Mouse (Mus musculus) midbrain, embryonic 15.5 days (tissue): ENCODE measurements around the gene Kcnh3. TPM values are rescaled to one million over a fixed set of nuclear protein-coding genes. Genes with fewer than 3 reads are reported as not detected.

ENCODE experiments used
- ATAC-seq: fragments of 200-750 bp; cut with Nextera tagmentation; replicated peaks from 2 replicates; pipeline ENCODE4 v1.8.0; 2017; ENCODE audit warnings: moderate TSS enrichment
- H3K27ac ChIP-seq: fragments of 300-500 bp; sonication (generic); 2 replicates; pipeline ENCODE4 v1.5.1; 2015; ENCODE audit warnings: mild to moderate bottlenecking, inconsistent platforms
- H3K27me3 ChIP-seq: fragments of 300-500 bp; sonication (generic); replicated peaks from 2 replicates; pipeline ENCODE4 v1.6.1; 2015; ENCODE audit warnings: inconsistent platforms
- H3K36me3 ChIP-seq: fragments of 300-500 bp; sonication (generic); replicated peaks from 2 replicates; pipeline ENCODE4 v1.6.1; 2015; ENCODE audit warnings: inconsistent platforms
- H3K4me1 ChIP-seq: fragments of 300-500 bp; sonication (generic); 2 replicates; pipeline ENCODE4 v1.6.1; 2015; ENCODE audit warnings: inconsistent platforms
- H3K4me2 ChIP-seq: fragments of 300-500 bp; sonication (generic); 2 replicates; pipeline ENCODE4 v1.6.1; 2015; ENCODE audit warnings: inconsistent platforms, mild to moderate bottlenecking, moderate library complexity
- H3K4me3 ChIP-seq: fragments of 300-500 bp; sonication (generic); 2 replicates; pipeline ENCODE4 v1.5.1; 2015; ENCODE audit warnings: mild to moderate bottlenecking, inconsistent platforms
- H3K9ac ChIP-seq: fragments of 300-500 bp; sonication (generic); 2 replicates; pipeline ENCODE4 v1.6.1; 2015; ENCODE audit warnings: mild to moderate bottlenecking, inconsistent platforms
- H3K9me3 ChIP-seq: fragments of 300-500 bp; sonication (generic); 2 replicates; pipeline ENCODE4 v1.6.1; 2016; ENCODE audit warnings: inconsistent platforms
- WGBS: fragments of 180-500 bp; shearing (Covaris S2); methylation state at CpG from one replicate; pipeline ENCODE4 v1.1.7; 2015; ENCODE audit warnings: mixed read lengths; 5-methylcytosine and 5-hydroxymethylcytosine counted together
- polyA plus RNA-seq: library from polyadenylated mRNA; unstranded; fragments of >200 nt; fragmentation: Nextera tagmentation; extraction: Ambion mirVana; gene quantifications from 2 replicates; pipeline ENCODE4 v1.2.1, GENCODE M21; 2015

The Kcnh3 gene
- polyA plus RNA-seq: 0.25 and 0.40 TPM in 2 replicates

GRCm38 (mm10) chr15:99224208-99224911 is at the start of gene Kcnh3:
TSS of gene Kcnh3 (plus strand) at chr15:99224861.
- H3K4me2 ChIP-seq: peak within 1 kb of the TSS; percentile 52
- peak within 1 kb of the TSS; percentile 36 for H3K4me3 ChIP-seq
- H3K4me1 ChIP-seq: peaks cover 34% of the 10 kb centered on the region
- H3K27me3 ChIP-seq: peaks cover 90% of the 10 kb centered on the region
- H3K36me3 ChIP-seq: no peaks in the 10 kb centered on the region
- WGBS: under 1% methylated on average over 40 of the region's 66 CpGs
- no peak within 1 kb of the TSS for H3K27ac ChIP-seq
- H3K9ac ChIP-seq: peak within 1 kb of the TSS; percentile 7; the same call in 1 of the 2 replicates
- no peaks in the 10 kb centered on the region for H3K9me3 ChIP-seq
- no peak; the same call in 1 of the 2 replicates for ATAC-seq

GRCm38 (mm10) chr15:99179639-99180038 is 45.0 kb upstream of the Kcnh3 start:
- H3K9ac ChIP-seq: no peak overlapping the region
- peaks cover 18% of the 10 kb centered on the region for H3K36me3 ChIP-seq
- H3K27ac ChIP-seq: no peak overlapping the region
- WGBS: 91% methylated on average over 1 of the region's 2 CpGs
- no peak for ATAC-seq
- H3K27me3 ChIP-seq: no peaks in the 10 kb centered on the region
- no peaks in the 10 kb centered on the region for H3K9me3 ChIP-seq
- no peak overlapping the region for H3K4me2 ChIP-seq
- H3K4me1 ChIP-seq: no peaks in the 10 kb centered on the region
- no peak overlapping the region for H3K4me3 ChIP-seq

GRCm38 (mm10) chr15:99184217-99184914 is 40.3 kb upstream of the Kcnh3 start:
- H3K4me3 ChIP-seq: no peak overlapping the region
- 93% methylated on average over 9 of the region's 9 CpGs for WGBS
- H3K27ac ChIP-seq: no peak overlapping the region
- no peaks in the 10 kb centered on the region for H3K27me3 ChIP-seq
- no peaks in the 10 kb centered on the region for H3K4me1 ChIP-seq
- no peak overlapping the region for H3K4me2 ChIP-seq
- H3K9ac ChIP-seq: no peak overlapping the region
- H3K36me3 ChIP-seq: peaks cover 33% of the 10 kb centered on the region
- ATAC-seq: no peak
- H3K9me3 ChIP-seq: no peaks in the 10 kb centered on the region

GRCm38 (mm10) chr15:99194358-99194757 is 30.3 kb upstream of the Kcnh3 start:
- H3K4me2 ChIP-seq: no peak overlapping the region
- no peak overlapping the region for H3K4me3 ChIP-seq
- WGBS: 71% methylated on average over 10 of the region's 10 CpGs
- ATAC-seq: no peak
- H3K36me3 ChIP-seq: no peaks in the 10 kb centered on the region; the same call in 1 of the 2 replicates
- H3K27ac ChIP-seq: no peak overlapping the region
- H3K4me1 ChIP-seq: no peaks in the 10 kb centered on the region
- no peak overlapping the region for H3K9ac ChIP-seq
- no peaks in the 10 kb centered on the region for H3K9me3 ChIP-seq
- no peaks in the 10 kb centered on the region for H3K27me3 ChIP-seq

GRCm38 (mm10) chr15:99195043-99195442 is 29.6 kb upstream of the Kcnh3 start:
- Histone ChIP-seq H3K9ac (no peak overlapping the region), H3K4me1 (no peaks in the 10 kb centered on the region), H3K9me3 (no peaks in the 10 kb centered on the region), H3K4me2 (no peak overlapping the region), H3K4me3 (no peak overlapping the region), H3K27me3 (no peaks in the 10 kb centered on the region), H3K36me3 (no peaks in the 10 kb centered on the region; the same call in 1 of the 2 replicates), H3K27ac (no peak overlapping the region)
- 44% methylated on average over 6 of the region's 6 CpGs for WGBS
- no peak for ATAC-seq

- H3K36me3 ChIP-seq: no peaks in the 10 kb centered on the region
- H3K4me2 ChIP-seq: no peak overlapping the region
- no peaks in the 10 kb centered on the region for H3K27me3 ChIP-seq
- H3K4me1 ChIP-seq: no peaks in the 10 kb centered on the region
- no peak overlapping the region for H3K27ac ChIP-seq
- H3K4me3 ChIP-seq: no peak overlapping the region
- no peaks in the 10 kb centered on the region for H3K9me3 ChIP-seq
- ATAC-seq: no peak
- H3K9ac ChIP-seq: no peak overlapping the region
These were observed 25.9 kb upstream of the Kcnh3 start for GRCm38 (mm10) chr15:99198761-99199160.

GRCm38 (mm10) chr15:99205959-99206358 is 18.7 kb upstream of the Kcnh3 start:
- H3K27ac ChIP-seq: no peak overlapping the region
- H3K9ac ChIP-seq: no peak overlapping the region
- H3K9me3 ChIP-seq: no peaks in the 10 kb centered on the region
- ATAC-seq: no peak
- H3K36me3 ChIP-seq: peaks cover 15% of the 10 kb centered on the region
- H3K4me1 ChIP-seq: no peaks in the 10 kb centered on the region
- no peak overlapping the region for H3K4me2 ChIP-seq
- WGBS: 73% methylated on average over 8 of the region's 8 CpGs
- no peaks in the 10 kb centered on the region for H3K27me3 ChIP-seq
- H3K4me3 ChIP-seq: no peak overlapping the region

GRCm38 (mm10) chr15:99213183-99213582 is 11.5 kb upstream of the Kcnh3 start:
- no peak overlapping the region for H3K9ac ChIP-seq
- no peaks in the 10 kb centered on the region for H3K4me1 ChIP-seq
- no peaks in the 10 kb centered on the region for H3K27me3 ChIP-seq
- no peak overlapping the region for H3K4me2 ChIP-seq
- H3K4me3 ChIP-seq: no peak overlapping the region
- H3K27ac ChIP-seq: no peak overlapping the region
- no peak for ATAC-seq
- H3K9me3 ChIP-seq: no peaks in the 10 kb centered on the region
- WGBS: 86% methylated on average over 10 of the region's 10 CpGs
- H3K36me3 ChIP-seq: peaks cover 26% of the 10 kb centered on the region

GRCm38 (mm10) chr15:99214941-99215340 is 9.7 kb upstream of the Kcnh3 start:
- Histone ChIP-seq H3K4me1 (no peaks in the 10 kb centered on the region), H3K4me3 (no peak overlapping the region), H3K27ac (no peak overlapping the region), H3K27me3 (peaks cover 5% of the 10 kb centered on the region), H3K9me3 (no peaks in the 10 kb centered on the region), H3K9ac (no peak overlapping the region), H3K36me3 (peaks cover 19% of the 10 kb centered on the region), H3K4me2 (no peak overlapping the region)
- WGBS: 77% methylated on average over 2 of the region's 2 CpGs
- no peak for ATAC-seq

- Histone ChIP-seq H3K9me3 (no peaks in the 10 kb centered on the region), H3K4me3 (no peak overlapping the region), H3K27ac (no peak overlapping the region), H3K9ac (no peak overlapping the region), H3K4me1 (no peaks in the 10 kb centered on the region), H3K4me2 (no peak overlapping the region), H3K27me3 (peaks cover 15% of the 10 kb centered on the region), H3K36me3 (peaks cover 11% of the 10 kb centered on the region)
- 86% methylated on average over 11 of the region's 11 CpGs for WGBS
- ATAC-seq: no peak
These were observed 8.8 kb upstream of the Kcnh3 start for GRCm38 (mm10) chr15:99215741-99216463.

- Histone ChIP-seq H3K4me1 (0 out of 2 replicates have a peak, but pooled peaks cover 3% of the 10 kb centered on the region), H3K4me2 (no peak overlapping the region), H3K27me3 (peaks cover 31% of the 10 kb centered on the region), H3K9me3 (no peaks in the 10 kb centered on the region), H3K4me3 (no peak overlapping the region), H3K27ac (no peak overlapping the region), H3K36me3 (peaks cover under 1% of the 10 kb centered on the region; the same call in 1 of the 2 replicates), H3K9ac (no peak overlapping the region)
- WGBS: 91% methylated on average over 4 of the region's 4 CpGs
- no peak for ATAC-seq
These were observed 7.0 kb upstream of the Kcnh3 start for GRCm38 (mm10) chr15:99217630-99218029.

- H3K27ac ChIP-seq: no peak overlapping the region
- H3K36me3 ChIP-seq: no peaks in the 10 kb centered on the region
- no peak for ATAC-seq
- H3K27me3 ChIP-seq: peaks cover 62% of the 10 kb centered on the region
- no peak overlapping the region for H3K4me3 ChIP-seq
- peaks cover 34% of the 10 kb centered on the region for H3K4me1 ChIP-seq
- no peak overlapping the region for H3K9ac ChIP-seq
- no peaks in the 10 kb centered on the region for H3K9me3 ChIP-seq
- no peak overlapping the region for H3K4me2 ChIP-seq
- whole genome bisulfite sequencing: 6% methylated on average over 8 of the region's 8 CpGs
These were observed 3.2 kb upstream of the Kcnh3 start for GRCm38 (mm10) chr15:99221315-99221952.
